Mouse (Mus musculus): ENCODE results near the gene Krt222. TPM values are rescaled to one million over a fixed set of nuclear protein-coding genes. Genes with fewer than 3 reads are reported as not detected.
"Not testable (repeated sequence)": the region's sequence is repeated elsewhere in the genome, so short reads cannot be mapped to it uniquely, and the experiment has no call there.

The Krt222 gene
- 10 to 100 TPM; 12.6 to 18.9 TPM for total RNA-seq (2021)

DNA sequence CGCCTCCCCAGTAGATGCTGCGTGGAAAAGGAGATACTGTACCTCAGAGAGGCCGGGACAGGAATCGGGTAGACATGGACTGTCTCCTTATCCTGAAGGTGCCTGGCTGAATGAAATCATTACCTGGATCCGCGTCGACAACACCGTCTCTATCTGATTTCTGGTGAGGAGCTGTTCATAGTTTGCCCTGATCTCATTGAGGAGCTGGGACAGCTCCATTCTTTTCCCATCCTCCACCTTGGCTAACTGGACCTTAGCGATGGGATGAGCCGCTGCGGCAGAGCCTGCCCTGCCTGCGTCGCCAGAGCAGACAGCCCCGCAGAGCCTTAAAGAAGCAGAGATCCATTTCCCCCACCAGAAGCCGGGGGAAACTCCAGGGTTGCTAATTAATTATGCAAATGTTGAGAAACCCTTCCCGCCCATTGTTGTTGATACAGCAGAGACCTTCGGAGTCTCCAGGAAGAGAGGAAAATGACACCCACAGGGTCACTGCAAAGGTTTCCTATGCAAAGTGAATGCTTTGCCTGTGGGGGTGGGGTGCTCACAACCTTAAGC, at the start of gene Krt222:
TSS of gene Krt222 (minus strand) at position 266 of the 555 bp plus-strand sequence.
- intact Hi-C loops (cut with DNase I) = loop anchor here (1.0 kb wide), 1 partner anchor 37 kb away; no protein-coding TSS in a partner anchor
- DNase-seq = peak; percentile 48 to 61

DNA sequence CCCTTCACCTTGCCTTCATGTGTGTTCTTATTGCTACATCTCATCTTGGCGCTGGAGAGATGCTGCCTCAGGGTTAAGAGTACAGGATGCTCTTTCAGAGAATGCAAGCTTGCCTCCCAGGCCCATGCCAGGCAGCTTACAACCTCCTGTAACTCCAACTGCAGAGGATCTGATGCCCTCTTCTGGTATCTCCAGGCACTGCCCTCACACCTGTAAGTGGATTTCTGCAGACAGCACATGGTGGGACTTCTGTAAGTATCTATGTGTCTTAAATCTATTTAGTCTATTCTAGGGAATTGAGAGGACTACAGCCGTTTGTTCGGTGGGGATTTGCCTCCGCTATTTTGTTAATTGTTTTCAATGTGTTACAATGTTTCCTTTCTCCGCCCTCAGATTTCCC, 49.0 kb upstream of the Krt222 start:
- intact Hi-C loops (cut with DNase I) = loop anchor here (1.0 to 2.0 kb wide), 3 partner anchors 44 to 104 kb away; no protein-coding TSS in a partner anchor
- DNase-seq = peak; percentile 53 to 61

DNA sequence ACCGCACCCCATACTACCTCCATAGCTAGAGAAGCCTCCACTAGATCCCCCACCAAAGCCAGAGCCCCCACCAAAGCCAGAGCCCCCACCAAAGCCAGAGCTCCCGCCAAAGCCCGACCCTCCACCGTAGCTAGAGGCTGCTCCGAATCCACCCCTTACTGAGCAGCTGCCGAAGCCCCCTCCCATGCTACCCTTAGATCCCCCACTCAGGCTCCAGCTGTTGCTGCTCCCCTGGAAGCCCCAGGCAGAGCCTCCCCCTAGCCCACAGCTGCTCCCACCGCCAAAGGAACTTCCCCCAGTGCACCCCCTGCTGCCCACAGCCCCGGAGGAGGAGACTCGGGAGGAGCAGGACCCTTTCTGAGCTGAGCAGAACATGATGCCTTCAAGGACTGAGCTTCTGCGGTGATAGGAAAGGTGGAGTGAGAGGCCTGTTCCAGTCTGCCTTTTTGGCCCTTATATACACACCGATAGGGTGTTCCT, 41.0 kb upstream of the Krt222 start, which contains the start of gene Krt24:
TSS of gene Krt24 (minus strand) at position 430 of the 480 bp plus-strand sequence.
- intact Hi-C loops (cut with DNase I) = no loop called here
- DNase-seq = no peak

DNA sequence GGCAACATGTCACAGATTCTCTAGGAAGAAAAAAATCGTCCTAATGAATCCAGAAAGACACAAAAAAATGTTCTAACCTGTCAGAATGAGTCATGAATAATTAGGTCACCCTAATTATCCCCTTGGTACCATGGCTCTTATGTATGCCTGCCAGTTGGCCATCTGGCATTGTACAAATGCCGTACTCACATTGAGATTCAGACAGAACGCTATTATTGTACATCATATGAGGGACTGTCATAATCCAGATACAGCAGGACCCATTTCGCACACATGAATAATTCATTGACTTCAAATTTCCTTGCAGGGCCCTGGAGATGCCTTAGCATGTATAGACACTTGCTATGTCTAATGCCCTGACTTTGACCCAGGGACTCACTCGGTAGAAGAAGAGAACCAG, 40.1 kb upstream of the Krt222 start:
- DNase-seq = no peak
- intact Hi-C loops (cut with DNase I) = no loop called here

DNA sequence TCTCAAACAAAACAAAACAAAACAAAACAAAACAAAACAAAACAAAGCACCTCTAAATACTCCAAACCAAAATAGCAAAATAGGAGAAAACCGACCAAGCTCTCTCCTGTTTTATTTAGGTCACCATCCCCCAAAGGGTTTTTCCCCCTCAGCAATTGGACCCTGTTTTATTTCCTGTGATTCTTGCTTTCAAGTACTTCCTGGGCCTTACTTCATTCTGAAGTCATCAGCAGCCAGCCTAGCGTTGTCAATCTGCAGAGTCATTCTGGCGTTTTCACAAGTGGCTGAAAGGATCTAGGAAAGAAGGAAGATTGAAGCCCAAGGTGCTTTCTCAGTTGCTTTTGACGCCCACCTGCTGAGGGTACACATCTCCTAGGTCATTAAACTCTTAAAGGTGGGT, 39.4 kb upstream of the Krt222 start:
- intact Hi-C loops (cut with DNase I) = no loop called here
- no peak for DNase-seq

DNA sequence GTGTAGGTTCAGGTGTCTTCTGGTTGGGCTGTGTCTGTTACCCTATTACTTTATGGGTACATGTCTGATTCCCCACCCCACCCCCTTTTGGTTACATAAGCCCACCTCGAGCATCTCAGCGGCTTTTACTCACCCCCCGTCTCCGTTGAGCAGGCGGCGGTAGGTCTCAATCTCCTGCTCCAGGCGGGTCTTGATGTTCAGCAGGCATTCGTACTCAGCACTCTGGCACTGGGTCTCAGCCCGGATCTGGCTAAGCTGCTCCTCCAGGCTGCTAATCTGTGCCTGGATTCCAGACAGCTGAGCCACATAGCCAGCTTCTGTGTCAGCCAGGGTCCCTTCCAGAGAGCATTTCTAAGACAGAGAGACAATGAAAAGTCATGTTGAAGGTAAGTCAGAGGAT, 37.2 kb upstream of the Krt222 start:
- intact Hi-C loops (cut with DNase I) = no loop called here
- peak; percentile 11 to 22 for DNase-seq

DNA sequence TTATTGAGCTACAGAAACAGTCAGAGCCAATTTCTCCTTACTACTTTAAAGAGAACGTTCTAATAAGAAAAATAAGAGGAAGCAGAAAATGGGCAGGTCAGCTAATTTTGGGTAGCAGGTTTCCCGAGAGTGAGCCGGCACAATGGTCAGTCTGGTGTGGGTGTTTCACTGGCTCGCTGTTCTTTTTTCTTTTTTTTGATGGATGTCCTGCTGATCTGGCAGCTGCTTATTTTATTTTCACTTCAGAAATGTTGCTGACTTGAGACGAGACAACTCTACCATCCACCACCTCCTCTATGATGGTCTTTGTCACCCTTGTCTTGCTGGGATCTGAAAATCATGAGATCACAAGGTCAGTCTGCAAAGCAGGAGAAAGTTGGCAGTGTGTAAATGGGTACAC, 36.1 kb upstream of the Krt222 start:
- intact Hi-C loops (cut with DNase I) = no loop called here
- DNase-seq = no peak

DNA sequence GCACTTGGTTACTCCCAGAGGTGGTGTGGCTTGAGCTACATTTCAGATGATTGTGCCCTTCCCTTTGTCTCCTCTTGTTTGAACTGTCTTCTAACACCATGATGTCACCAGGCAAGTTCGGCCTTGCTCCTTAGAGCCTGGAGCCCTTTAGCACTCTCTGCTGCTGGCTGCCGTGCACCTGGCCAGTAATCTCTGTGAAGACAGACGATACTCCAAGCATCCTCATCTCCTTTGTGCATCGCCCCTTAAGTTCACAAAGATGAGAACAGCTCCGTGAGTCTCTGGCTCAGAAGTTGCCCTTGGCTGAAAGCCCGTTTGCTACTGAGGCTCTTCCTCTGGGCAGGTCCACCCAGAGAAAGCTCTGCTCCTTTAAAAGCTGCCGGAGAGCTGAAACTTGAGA, 32.9 kb upstream of the Krt222 start:
- no peak for DNase-seq

DNA sequence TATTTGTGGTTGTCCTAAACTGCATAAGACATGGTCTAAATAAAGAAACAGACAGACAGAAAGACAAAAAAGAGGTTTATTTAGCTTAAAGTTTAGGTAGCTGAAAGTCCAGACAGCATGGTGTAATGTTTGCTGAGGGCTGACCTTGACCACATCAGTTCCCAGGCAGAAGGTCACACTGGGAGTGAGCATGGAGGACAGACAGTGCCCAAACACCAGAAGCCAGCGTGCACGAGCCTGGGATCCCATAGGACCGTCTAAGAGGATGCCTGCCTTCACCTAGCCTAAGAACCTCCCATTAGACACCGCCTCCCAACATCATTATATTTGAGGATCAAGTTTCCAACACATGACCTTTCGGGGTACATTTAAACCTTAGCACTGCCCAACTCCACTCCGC, 31.7 kb upstream of the Krt222 start:
- no peak for DNase-seq
- intact Hi-C loops (cut with DNase I) = no loop called here

More for the DNA sequence above, 32.9 kb upstream of the Krt222 start:
- intact Hi-C loops (cut with DNase I) = no loop called here

DNA sequence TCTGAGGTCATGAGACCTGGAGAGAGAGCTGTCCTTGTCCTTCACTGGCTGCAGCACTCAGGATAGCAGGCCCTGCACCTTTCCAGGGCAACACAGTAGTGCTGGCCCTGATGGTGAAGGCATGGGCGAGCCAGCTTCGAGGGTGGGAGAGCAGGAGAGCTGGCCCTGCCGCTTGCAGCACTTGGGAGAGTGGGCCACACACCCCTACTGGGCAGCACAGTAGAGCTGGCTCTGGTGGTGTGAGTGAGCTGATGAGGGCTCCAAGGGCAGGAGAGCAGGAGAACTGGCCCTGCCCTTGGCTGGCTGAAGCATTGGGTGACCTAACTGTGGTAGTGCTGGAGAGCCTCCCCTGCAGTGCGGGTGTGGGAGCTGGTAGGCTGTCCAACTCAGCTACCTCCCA, 28.8 kb upstream of the Krt222 start:
- DNase-seq = no peak
- intact Hi-C loops (cut with DNase I) = no loop called here

DNA sequence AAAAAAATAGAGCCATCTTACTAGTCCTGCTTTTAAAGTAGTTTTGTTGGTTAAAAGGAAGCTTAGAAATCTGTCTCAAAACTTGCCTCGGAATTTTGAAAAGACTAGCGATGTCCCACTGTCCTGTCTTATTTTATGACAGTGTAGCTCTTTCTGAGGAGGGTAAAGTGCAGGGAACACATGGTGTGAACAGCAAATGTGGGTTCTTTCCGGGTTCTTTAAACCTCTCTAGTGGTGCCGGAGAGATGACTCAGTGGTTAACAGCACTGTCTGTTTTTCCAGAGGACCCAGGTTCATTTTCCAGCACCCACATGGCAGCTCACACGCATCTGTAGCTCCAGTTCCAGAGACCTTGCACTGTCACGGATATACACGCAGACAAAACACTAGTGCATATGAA, 25.3 kb upstream of the Krt222 start:
- intact Hi-C loops (cut with DNase I) = no loop called here
- no peak for DNase-seq

DNA sequence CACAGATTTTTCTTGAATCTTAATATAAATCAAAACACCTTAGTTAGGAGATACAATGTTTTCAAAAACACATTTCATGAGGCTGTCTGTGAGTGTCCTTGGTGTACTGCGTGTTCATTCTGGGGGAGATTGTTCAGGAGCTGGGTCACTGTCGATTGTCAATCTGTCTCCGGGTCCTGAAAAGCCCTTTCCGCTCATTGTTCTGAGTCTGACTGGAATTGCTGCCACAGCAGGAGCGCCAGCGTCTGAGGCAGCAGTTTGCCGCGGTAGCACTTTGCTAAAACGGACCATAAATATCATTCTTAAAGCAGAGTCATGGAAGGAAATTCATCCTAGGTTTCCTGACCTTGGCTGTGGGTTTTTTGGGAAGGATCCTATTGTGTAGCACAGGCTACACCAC, 21.9 kb upstream of the Krt222 start:
- DNase-seq = peak; percentile 13 to 21
- intact Hi-C loops (cut with DNase I) = no loop called here

DNA sequence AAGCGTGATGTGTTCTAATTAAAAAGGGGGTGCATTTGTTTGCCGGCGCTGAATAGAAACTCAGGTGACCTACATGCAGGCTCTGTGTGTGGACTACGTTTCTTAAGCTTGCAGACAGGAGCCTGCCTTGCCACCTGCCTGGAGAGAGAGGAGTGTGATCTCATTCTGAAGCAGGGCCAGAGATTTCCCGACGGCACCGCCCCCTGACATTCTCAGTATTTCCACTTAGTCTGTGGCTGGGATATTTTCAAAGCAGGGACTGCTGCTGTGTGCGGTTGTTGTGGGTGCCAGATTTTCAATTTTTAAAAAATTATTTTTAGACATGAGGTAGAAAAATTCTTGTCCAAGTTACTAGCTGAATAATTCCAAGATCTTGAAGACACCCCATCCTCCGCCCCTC, 21.3 kb upstream of the Krt222 start:
- DNase-seq = peak; percentile 42 to 45

DNA sequence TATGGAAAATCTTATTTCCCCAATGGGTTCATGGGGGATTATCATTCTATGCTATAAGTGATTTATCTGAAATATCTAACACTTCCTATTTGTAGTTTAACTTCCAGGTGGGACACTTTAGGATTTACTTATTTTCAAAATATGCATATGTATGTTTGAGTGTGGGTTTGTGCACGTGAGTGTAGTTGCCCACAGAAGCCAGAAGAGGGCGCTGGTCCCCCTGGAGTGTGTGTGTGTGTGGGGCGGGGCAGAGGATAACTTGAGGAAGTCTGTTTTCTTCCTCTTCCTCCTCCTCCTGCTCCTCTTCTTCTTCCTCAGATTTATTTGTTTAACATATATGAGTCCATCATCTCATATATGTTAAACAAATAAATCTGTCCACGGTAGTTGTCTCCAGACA, 12.3 kb upstream of the Krt222 start:
- intact Hi-C loops (cut with DNase I) = no loop called here
- DNase-seq = no peak

More for the DNA sequence above, 21.3 kb upstream of the Krt222 start:
- intact Hi-C loops (cut with DNase I) = no loop called here

DNA sequence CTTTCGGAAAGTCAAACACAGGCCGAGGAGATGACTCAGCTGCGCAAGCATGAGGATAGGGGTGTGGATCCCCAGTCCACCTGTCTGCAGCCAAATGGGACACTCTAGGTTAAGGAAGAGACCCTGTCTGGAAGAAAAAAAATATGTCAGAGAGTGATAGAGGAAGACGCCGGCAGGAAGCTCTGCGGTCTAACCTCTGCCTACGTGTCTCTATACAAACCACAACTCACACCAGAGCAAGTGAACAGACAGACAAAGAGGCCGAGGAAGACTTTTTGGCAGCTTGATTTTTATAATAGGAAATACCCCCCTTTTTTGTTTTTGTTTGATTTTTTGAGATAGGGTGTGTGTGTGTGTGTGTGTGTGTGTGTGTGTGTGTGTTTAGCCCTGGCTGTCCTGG, 11.4 kb upstream of the Krt222 start:
- no peak for DNase-seq
- intact Hi-C loops (cut with DNase I) = no loop called here

DNA sequence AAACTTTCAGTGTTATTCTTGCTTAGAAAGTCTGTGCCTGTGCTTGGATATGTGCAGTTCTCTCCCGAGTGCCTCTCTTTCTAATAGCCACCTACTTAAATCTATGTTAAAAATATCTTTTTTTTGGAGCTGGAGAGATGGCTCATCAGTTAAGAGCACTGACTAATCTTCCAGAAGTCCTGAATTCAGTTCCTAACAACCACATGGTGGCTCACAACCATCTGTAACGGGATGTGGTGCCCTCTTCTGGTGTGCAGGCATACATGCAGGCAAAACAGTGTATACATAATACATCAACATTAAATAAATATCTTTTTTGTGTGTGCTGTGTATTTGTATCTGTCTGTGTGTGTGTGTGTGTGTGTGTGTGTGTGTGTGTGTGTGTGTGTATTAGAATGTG, 10.0 kb upstream of the Krt222 start:
- no peak for DNase-seq
- intact Hi-C loops (cut with DNase I) = no loop called here

DNA sequence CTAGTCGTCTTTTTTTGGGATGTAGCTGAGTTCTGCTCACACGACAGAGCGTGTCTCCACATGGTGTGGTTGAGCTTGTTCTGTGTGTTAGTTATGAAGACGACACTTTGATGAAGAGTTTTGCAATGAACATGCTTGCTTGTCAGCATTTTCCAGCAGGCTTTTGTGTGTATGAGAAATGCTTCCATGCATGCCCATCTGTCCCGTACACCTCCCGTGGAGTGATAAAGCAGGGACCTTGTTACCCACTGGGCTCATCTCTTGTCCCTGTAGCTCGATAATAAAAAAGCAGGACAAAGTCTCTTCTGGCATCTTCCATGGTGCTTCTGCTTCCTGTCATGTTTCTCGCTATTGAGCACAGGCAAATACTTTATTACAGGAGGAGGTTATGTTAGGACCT, 8.8 kb upstream of the Krt222 start:
- no peak for DNase-seq
- intact Hi-C loops (cut with DNase I) = no loop called here

DNA sequence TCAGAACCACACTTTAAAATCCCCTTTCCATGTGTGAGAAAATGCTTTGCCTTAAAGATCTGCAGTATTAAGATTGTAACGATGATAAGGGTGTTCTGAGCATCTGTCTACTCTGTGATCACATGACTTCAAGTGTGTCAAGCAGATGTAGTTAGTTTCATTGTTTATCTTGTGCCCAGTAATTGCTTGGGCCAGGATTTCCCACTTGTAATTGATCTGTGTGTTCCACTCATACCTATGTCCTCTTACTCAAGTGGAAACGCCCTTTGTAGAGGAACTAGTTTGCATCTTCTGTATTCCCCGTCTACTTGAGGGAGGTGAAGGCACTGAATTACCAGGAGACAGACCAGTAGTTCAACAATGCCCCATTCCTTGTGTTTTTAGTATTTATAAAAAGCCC, 6.8 kb upstream of the Krt222 start:
- intact Hi-C loops (cut with DNase I) = no loop called here
- DNase-seq = no peak

DNA sequence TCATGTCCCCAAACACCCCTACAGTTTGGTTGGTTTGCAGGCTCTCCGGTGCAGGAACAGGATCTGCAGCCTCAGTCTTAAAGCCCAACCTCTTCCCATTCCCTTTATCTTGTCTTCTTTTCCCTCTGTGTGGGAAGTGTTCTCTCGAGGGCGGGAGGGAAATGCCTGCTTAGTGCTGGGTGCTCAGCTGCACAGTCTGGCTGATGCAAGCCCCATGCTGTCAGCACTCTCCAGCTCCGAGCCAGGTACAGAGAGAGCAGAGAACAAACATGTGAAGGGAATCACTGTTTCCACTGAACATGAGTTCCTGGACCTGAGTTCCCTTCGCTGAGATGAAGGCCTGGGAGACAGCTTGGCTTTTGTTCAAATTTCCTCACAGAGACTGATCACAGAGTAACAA, 6.4 kb upstream of the Krt222 start:
- no peak for DNase-seq
- intact Hi-C loops (cut with DNase I) = no loop called here

DNA sequence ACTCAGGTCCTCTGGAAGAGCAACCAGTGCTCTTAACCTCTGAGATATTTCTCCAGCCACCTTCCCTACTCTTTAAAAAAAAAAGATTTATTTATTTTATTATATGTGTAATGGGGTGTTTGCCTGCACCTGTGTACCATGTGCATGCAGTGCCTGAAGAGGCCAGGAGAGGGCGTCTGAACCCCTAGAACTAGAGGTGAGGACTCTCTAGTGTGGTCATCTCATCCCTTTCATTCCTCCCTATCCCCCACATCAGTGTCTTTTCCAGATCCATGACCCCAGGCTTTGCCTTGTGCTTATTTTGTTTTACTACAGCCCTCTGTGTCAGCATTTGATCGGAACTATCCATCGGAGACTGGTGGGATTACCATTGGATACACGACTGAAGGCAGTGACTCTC, 5.2 kb upstream of the Krt222 start:
- intact Hi-C loops (cut with DNase I) = loop anchor here (2.0 kb wide), 1 partner anchor 44 kb away; no protein-coding TSS in a partner anchor

DNA sequence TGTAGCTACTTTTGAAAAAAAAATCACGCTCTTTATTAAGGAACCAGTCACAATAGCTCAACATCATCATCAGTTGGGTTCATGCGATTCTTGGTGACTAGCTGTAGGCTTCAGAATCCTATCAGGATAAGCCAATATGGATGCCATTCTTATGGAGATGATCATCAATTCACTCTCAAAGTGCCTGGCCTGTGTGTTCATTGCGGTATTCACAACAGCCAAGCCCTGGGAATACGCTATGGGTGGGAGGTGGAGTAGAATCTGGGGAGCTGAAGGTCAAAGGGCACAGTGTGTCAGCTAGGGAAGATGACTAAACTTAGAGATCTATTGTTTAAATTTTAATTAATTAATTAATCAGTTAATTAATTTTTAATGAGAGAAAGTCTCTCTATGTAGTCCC, 4.0 kb upstream of the Krt222 start:
- intact Hi-C loops (cut with DNase I) = loop anchor here (2.0 kb wide), 1 partner anchor 45 kb away; no protein-coding TSS in a partner anchor
- DNase-seq = no peak

More for the DNA sequence above, 5.2 kb upstream of the Krt222 start:
- DNase-seq = peak in 1 of 2 experiments; percentile 25

DNA sequence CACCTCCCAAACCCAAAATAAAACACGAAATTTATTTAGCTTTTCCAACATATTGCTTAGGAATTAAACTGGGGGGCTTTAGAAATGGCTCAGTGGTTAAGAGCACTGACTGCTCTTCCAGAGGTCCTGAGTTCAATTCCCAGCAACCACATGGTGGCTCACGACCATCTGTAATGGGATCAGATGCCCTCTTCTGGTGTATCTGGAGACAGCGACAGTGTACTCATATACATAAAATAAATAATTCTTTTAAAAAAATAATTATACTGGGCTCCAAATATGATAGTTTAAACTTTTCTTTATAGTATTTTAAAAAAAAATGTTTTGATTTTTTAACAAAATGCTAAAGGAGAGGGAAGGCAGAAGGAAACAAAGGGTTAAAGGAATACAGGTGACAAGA, 634 bp upstream of the Krt222 start:
- DNase-seq; intact Hi-C loops (cut with DNase I): not testable (repeated sequence)
